In the genomic region with DNA sequence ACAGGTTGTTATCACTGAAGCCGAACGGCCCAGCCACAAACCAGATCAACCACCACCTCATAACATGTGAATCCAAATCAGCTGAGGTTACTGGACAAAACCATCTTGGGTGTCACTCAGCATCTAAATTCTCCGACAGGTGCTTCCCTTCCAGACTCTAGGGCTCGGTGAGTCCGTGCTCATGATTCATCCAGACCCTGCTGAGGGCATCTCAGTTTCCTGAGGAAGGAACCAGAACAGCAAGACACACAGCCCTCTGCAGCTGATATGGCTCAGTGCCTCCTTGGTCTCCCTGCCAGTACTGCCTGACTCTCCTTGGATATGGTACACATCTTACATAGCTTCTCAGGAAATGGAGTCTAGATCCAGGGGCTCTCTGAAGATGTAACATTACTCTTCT, we compare ENCODE assay signal across 19 mouse cellular contexts. TPM values are rescaled to one million over a fixed set of nuclear protein-coding genes. Genes with fewer than 3 reads are reported as not detected.
DNase-seq lines count a peak whose midpoint lies in the region; ATAC-seq lines count a peak whose summit lies in the region.
"Had no signal": no experiment of that assay in that cellular context is flagged by ENCODE, and none has a peak within 500 bp of the region (broad histone marks: within the 10 kb centered on the region; RNA-seq: fewer than 3 reads in every experiment).

No protein-coding gene starts in this region.

- H3K9ac ChIP-seq in hindbrain, embryonic 13.5 days = no peak overlapping the region
- H3K9ac ChIP-seq: forebrain, embryonic 12.5 days; limb, embryonic 13.5 days; liver, embryonic 14.5 days; lung, embryonic 15.5 days; midbrain, embryonic 13.5 days; neural tube, embryonic 12.5 days had no signal

- WGBS in hindbrain, embryonic 13.5 days = 81% methylated on average over 5 of the region's 5 CpGs

- no peak overlapping the region for H3K4me3 ChIP-seq in hindbrain, embryonic 13.5 days
- H3K4me3 ChIP-seq: embryonic facial prominence, embryonic 10.5 days; forebrain, embryonic 12.5 days; hindbrain, embryonic 10.5 days; limb, embryonic 13.5 days; lung, embryonic 15.5 days; midbrain, embryonic 13.5 days; neural tube, embryonic 12.5 days had no signal

- DNase-seq in adrenal gland, adult 2 months = peak; percentile 15
- DNase-seq in adrenal gland, postnatal 25 days = no peak
- DNase-seq in lung, postnatal 36 days = peak; percentile 1
- DNase-seq in lung, postnatal 10 days = no peak
- DNase-seq in kidney, postnatal 14 days = peak; percentile 43
- no peak for DNase-seq in thymus, postnatal 36 days
- DNase-seq: cerebellum, adult 8-10 months; gastrocnemius, postnatal 10 days; thymus, postnatal 14 days had no signal

- H3K27me3 ChIP-seq in hindbrain, embryonic 13.5 days = no peaks in the 10 kb centered on the region
- H3K27me3 ChIP-seq: forebrain, embryonic 12.5 days; lung, embryonic 15.5 days; midbrain, embryonic 13.5 days; neural tube, embryonic 12.5 days had no signal

- H3K27ac ChIP-seq in hindbrain, embryonic 13.5 days = no peak overlapping the region
- H3K27ac ChIP-seq: embryonic facial prominence, embryonic 10.5 days; forebrain, embryonic 12.5 days; hindbrain, embryonic 10.5 days; limb, embryonic 13.5 days; liver, embryonic 14.5 days; lung, embryonic 15.5 days; midbrain, embryonic 13.5 days; neural tube, embryonic 12.5 days had no signal

- no peaks in the 10 kb centered on the region for H3K36me3 ChIP-seq in hindbrain, embryonic 13.5 days
- H3K36me3 ChIP-seq: embryonic facial prominence, embryonic 10.5 days; forebrain, embryonic 12.5 days; hindbrain, embryonic 10.5 days; limb, embryonic 13.5 days; lung, embryonic 15.5 days; midbrain, embryonic 13.5 days; neural tube, embryonic 12.5 days had no signal

- H3K4me1 ChIP-seq in hindbrain, embryonic 13.5 days (replicated peaks) = no peaks in the 10 kb centered on the region
- H3K4me1 ChIP-seq: embryonic facial prominence, embryonic 10.5 days; forebrain, embryonic 12.5 days; hindbrain, embryonic 10.5 days; lung, embryonic 15.5 days; midbrain, embryonic 13.5 days; neural tube, embryonic 12.5 days had no signal

- H3K4me2 ChIP-seq in hindbrain, embryonic 13.5 days = no peak overlapping the region
- H3K4me2 ChIP-seq: forebrain, embryonic 12.5 days; limb, embryonic 13.5 days; lung, embryonic 15.5 days; midbrain, embryonic 13.5 days; neural tube, embryonic 12.5 days had no signal

- no peaks in the 10 kb centered on the region for H3K9me3 ChIP-seq in hindbrain, embryonic 13.5 days
- H3K9me3 ChIP-seq: embryonic facial prominence, embryonic 10.5 days; forebrain, embryonic 12.5 days; hindbrain, embryonic 10.5 days; limb, embryonic 13.5 days; lung, embryonic 15.5 days; midbrain, embryonic 13.5 days; neural tube, embryonic 12.5 days had no signal

- ATAC-seq in hindbrain, embryonic 13.5 days (ENCODE audit: low FRiP score) = no peak
- ATAC-seq: midbrain, embryonic 13.5 days had no signal

RNA-seq across cellular contexts. Expression of a gene that starts 51.6 kb away (rescaled TPM):
- total RNA-seq in adrenal gland, adult 2 months (2021) = 10 to 100 TPM; 78.7 to 87.4 TPM
- polyA plus RNA-seq in adrenal gland, adult 2 months (2012; rRNA removed) = 3.4 and 6.7 TPM in 2 replicates
- total RNA-seq in adrenal gland, postnatal 25 days (2021) = 70.7 and 72.1 TPM in 2 replicates
- polyA plus RNA-seq in hindbrain, embryonic 13.5 days (2015; fragmentation: Nextera tagmentation; extraction: Ambion mirVana) = 12.7 and 13.9 TPM in 2 replicates
- total RNA-seq: MEL had no signal

Comparison
In these comparisons a context has a peak if more than half of its experiments do, and no peak if none do; other contexts are left out.
1. DNase-seq: peak in adrenal gland, adult 2 months (single experiment), lung, postnatal 36 days (single experiment) and kidney, postnatal 14 days (single experiment); none in adrenal gland, postnatal 25 days (single experiment), lung, postnatal 10 days (single experiment) and thymus, postnatal 36 days (0 of 2).